Mouse (Mus musculus): ENCODE measurements at regions not wholly inside any gene's neighbourhood (a gene's known extent, or its start where the extent isn't known, plus 50 kb on each side); places are given as distances from the start of the nearest gene placed in this dataset.

DNA sequence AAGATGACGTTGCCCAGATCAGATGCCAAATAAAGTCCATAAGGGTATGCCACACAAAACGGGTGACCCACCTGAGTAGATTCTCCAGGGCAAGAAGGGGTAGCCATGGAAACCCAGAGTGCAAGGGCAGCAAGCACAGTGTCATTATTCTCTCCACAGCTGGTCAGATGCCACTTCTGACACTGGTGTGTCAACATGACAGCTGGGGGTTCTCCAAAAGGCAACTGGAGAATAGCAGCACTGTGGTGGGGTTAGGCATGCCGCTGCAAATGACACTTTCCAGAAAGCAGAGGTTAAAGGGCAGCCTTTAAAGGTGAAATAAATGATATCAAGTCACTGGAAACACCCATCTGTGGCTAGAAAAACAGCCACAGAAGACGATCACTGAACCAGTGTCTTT, 70.8 kb upstream of the Thbs2 start:
- no peak for DNase-seq (ENCODE audit: extremely low read depth, low read depth, low spot score)

DNA sequence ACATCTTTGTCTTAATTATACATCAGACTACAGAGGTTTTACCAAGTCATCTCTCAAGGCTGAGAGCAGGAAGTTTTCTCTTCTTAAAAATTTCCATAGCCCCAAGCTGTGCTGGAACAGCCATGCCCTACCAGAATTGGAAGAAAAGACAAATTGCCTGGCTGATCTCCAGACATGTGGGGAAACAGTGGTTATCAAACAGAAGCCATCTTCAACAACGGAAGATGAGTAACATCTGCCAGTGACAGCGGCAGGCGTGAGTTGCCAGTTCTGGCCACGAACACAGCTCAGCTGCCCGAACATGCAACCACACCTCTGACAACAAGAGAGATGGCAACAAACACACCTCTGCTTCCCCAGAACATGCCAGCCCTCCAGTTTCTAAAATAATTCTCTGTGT, 59.1 kb upstream of the Thbs2 start:
- peak; percentile 25 for DNase-seq (ENCODE audit: extremely low read depth, low read depth, low spot score)

DNA sequence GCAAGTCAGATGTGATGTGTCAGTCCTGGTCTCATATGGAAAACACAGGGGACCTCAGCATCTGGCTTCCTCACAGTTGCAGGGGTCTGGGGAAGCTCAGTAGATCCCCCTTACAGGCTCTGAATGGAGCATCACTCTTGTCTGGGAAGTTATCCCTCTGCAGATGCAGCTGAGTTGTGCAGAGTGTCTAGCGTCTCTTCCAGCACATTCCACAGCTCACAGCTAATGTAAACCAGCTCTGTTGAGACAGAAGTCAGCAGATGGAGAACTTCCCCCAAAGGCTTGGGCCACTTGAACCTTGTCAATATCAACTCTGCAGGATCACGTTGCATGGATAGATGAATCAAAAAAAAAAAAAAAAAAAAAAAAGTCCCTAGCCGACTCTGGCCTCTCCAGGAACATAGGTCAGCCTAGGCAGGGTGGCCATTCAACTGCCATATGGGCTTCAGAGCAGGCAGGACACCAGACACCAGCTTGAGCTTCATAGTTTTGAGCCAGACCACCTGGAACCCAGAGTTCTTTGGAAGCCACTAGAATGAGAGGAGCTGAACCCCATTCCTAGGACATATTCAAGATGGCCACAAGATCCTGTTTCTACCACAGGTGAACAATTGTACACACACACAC, 56.6 kb upstream of the Thbs2 start:
- no peak for DNase-seq (ENCODE audit: extremely low read depth, low read depth, low spot score)

DNA sequence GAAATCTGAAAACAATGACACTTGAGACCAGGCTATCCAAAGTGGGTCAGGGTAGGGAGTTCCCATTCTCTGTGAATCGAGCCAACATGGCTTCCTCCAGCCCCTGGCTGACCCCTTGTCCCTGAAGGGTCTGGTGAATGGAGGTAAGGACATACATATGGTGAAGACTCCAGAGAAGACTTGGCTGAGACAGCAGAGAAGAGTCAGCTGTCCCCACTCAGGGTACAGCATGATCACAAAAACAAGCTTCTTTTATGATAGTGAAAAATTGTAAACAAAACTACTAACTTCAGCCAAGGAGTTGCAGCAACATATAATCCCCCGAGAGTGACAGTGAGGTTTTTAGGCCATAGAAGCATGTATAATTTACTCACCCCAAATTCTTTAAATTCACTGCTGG, 55.2 kb upstream of the Thbs2 start:
- no peak for DNase-seq (ENCODE audit: extremely low read depth, low read depth, low spot score)

DNA sequence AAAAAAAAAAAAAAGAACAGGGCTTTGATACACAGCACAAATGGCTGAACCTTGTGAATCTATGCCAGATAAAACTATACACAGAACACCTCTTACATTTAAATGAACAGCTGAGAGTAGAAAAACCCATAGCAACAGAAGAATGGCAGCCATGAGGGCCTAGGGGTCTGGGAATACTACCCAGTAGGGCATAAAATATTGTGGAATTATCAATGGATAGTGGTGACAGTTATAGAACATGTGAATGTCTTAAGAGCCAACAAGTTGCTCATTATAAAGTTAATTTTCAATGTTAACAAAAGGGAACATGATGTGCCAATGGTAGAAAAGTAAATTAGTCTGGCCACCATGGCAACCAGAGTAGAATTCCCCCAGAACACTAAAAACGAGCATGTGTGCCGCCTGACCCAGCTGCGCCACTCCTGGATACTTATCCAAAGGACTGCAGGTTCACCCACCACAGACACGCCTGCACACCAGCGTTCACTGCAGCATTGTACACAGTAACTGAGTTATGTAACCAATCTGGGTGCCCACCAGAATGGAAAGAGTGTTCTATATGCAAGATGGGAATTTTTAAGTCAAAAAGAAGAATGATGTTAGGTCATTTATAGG, 53.3 kb upstream of the Thbs2 start:
- no peak for DNase-seq (ENCODE audit: extremely low read depth, low read depth, low spot score)

DNA sequence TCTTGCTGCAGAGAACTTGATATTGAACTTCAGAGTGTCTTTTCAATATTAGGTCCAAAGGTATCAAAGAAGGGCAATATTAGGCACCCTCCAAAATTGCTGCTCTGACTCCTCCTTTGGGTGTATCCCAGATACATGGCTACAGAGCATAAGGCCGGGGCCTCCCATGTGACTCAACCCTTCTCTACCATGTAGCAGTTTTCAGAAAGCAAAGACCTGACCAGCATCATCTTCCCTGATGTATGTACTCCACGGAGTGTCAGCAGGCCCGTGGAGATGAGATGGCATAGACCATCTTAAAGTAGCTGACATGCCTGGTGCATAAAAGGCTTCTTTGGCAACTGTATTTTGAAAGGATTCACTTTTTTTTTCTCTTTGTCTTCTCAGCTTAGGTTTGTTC, 51.5 kb upstream of the Thbs2 start:
- no peak for DNase-seq (ENCODE audit: extremely low read depth, low read depth, low spot score)

DNA sequence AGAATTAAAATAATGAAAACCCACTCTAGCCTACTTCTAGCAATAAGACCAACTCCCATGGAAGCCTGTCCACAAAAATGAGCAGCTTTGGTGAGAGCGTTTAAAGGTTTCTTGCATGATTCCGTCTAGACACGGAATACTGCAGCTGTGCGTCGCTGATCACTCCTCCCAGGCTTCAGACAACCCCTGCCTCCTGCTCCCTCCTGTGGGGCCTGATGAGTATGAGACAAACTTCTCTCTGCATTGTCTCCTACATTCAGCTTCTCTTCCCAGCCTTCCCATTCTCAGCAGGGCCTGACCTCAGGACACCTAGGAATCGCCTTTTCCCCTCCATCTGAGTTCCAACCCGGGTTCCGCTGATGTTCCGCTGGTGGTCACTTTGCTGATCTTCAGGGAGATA, 50.0 kb upstream of the Thbs2 start:
- no peak for DNase-seq (ENCODE audit: extremely low read depth, low read depth, low spot score)

Data from fat pad, adult 2 months (tissue).